Mouse (Mus musculus) neural tube, embryonic 14.5 days (tissue): ENCODE results near the gene Alox5ap. TPM values are rescaled to one million over a fixed set of nuclear protein-coding genes. Genes with fewer than 3 reads are reported as not detected.

Experiments
- ATAC-seq: fragments of 200-750 bp; cut with Nextera tagmentation; 2 replicates; pipeline ENCODE4 v1.8.0; 2017; ENCODE audit warnings: low read depth, mild to moderate bottlenecking, moderate TSS enrichment, moderate library complexity
- H3K27ac ChIP-seq: fragments of 300-500 bp; sonication (generic); 2 replicates; pipeline ENCODE4 v1.5.1; 2014; ENCODE audit warnings: low read depth, mild to moderate bottlenecking, control low read depth, low read length, moderate library complexity, mixed read lengths
- H3K27me3 ChIP-seq: fragments of 300-500 bp; sonication (generic); 2 replicates; pipeline ENCODE4 v1.6.1; 2014; ENCODE audit warnings: low read length; ENCODE audit not compliant: control insufficient read depth, insufficient read depth
- H3K36me3 ChIP-seq: fragments of 300-500 bp; sonication (generic); 2 replicates; pipeline ENCODE4 v1.6.1; 2014; ENCODE audit warnings: low read length, mixed read lengths; ENCODE audit not compliant: control insufficient read depth, insufficient read depth
- H3K4me1 ChIP-seq: fragments of 300-500 bp; sonication (generic); 2 replicates; pipeline ENCODE4 v1.6.1; 2014; ENCODE audit warnings: low read length; ENCODE audit not compliant: control insufficient read depth, insufficient read depth
- H3K4me2 ChIP-seq: fragments of 300-500 bp; sonication (generic); 2 replicates; pipeline ENCODE4 v1.6.1; 2014; ENCODE audit warnings: mild to moderate bottlenecking, low read depth, low read length, control low read depth
- H3K4me3 ChIP-seq: fragments of 300-500 bp; sonication (generic); 2 replicates; pipeline ENCODE4 v1.5.1; 2014; ENCODE audit warnings: low read depth, low read length, control low read depth, mixed read lengths
- H3K9ac ChIP-seq: fragments of 300-500 bp; sonication (generic); replicated peaks from 2 replicates; pipeline ENCODE4 v1.6.1; 2014; ENCODE audit warnings: low read depth, mild to moderate bottlenecking, control low read depth, low read length, mixed read lengths
- H3K9me3 ChIP-seq: fragments of 300-500 bp; sonication (generic); 2 replicates; pipeline ENCODE4 v1.6.1; 2016; ENCODE audit warnings: low read length; ENCODE audit not compliant: control insufficient read depth
- WGBS: fragments of 180-500 bp; shearing (Covaris S2); extraction: QIAGEN DNeasy Blood & Tissue Kit; methylation state at CpG from one replicate; pipeline ENCODE4 v1.1.7; 2014; 5-methylcytosine and 5-hydroxymethylcytosine counted together
- microRNA-seq: library from miRNA; unstranded; fragments of <30 nt; microRNA quantifications from one replicate; pipeline ENCODE4, GENCODE M21; 2016
- polyA plus RNA-seq: library from polyadenylated mRNA; unstranded; fragments of >200 nt; fragmentation: Nextera tagmentation; extraction: Ambion mirVana; gene quantifications from 2 replicates; pipeline ENCODE4 v1.2.1, GENCODE M21; 2014

Gene Alox5ap
- polyA plus RNA-seq, 1 experiment from 2014 or later: 11.0 TPM

DNA sequence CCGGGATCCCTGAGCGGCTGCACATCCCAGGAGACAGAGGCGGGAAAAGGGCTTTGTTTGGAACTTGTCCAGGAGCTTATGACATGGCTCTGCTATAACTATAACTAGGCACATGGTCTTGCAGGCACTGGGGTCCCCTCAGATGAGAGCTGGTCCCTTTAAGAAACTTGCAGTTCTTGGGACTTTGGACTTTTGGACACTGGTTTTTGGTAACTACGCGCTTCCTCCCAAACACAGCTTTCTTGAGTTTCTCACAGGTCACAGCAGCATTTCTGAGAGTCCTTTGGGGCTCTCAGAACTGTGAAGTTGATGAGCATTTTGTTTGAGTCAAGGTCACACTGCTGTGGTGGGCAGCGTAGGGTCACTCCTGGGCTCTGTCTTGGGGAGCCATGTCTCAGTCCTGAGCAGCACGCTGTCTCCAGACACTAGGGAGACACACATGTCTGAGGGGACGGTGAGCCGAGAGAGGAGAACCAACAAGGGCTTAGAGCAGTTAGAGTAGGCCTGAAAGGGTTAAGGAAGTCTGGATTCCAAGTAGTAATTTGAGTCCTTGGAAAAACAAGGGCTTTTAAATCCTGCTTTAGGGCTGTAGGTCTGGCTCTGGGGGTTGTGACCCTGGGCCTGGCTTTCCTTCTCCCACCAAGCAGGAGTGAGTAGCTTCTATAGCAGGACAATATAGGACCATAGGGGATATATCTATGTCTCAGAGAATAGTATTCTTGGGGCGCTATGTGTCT is 67.0 kb downstream of the Alox5ap start:
- no peak for ATAC-seq
- H3K9me3 ChIP-seq: no peaks in the 10 kb centered on the region
- H3K4me2 ChIP-seq: no peak overlapping the region
- no peak overlapping the region for H3K27ac ChIP-seq
- no peak overlapping the region for H3K4me3 ChIP-seq
- H3K4me1 ChIP-seq: peaks cover 8% of the 10 kb centered on the region; the same call in 1 of the 2 replicates
- 59% methylated on average over 10 of the region's 10 CpGs for WGBS
- H3K36me3 ChIP-seq: no peaks in the 10 kb centered on the region
- no peaks in the 10 kb centered on the region for H3K27me3 ChIP-seq
- no peak overlapping the region; the same call in 1 of the 2 replicates for H3K9ac ChIP-seq

GRCm38 (mm10) chr5:149332787-149333186 is 68.2 kb downstream of the Alox5ap start:
- no peak overlapping the region for H3K9ac ChIP-seq
- H3K27ac ChIP-seq: no peak overlapping the region
- H3K9me3 ChIP-seq: no peaks in the 10 kb centered on the region
- peaks cover 8% of the 10 kb centered on the region; the same call in 1 of the 2 replicates for H3K4me1 ChIP-seq
- no peak overlapping the region for H3K4me2 ChIP-seq
- H3K4me3 ChIP-seq: no peak overlapping the region
- no peaks in the 10 kb centered on the region for H3K36me3 ChIP-seq
- no peak for ATAC-seq
- H3K27me3 ChIP-seq: no peaks in the 10 kb centered on the region
- WGBS: 91% methylated on average over 4 of the region's 4 CpGs

- H3K9ac ChIP-seq: no peak overlapping the region
- H3K9me3 ChIP-seq: no peaks in the 10 kb centered on the region
- no peak overlapping the region for H3K4me2 ChIP-seq
- no peak for ATAC-seq
- 89% methylated on average over 8 of the region's 8 CpGs for WGBS
- no peak overlapping the region for H3K4me3 ChIP-seq
- no peaks in the 10 kb centered on the region for H3K27me3 ChIP-seq
- H3K4me1 ChIP-seq: peaks cover 6% of the 10 kb centered on the region; the same call in 1 of the 2 replicates
- no peak overlapping the region for H3K27ac ChIP-seq
- no peaks in the 10 kb centered on the region for H3K36me3 ChIP-seq
These were observed 69.6 kb downstream of the Alox5ap start for GRCm38 (mm10) chr5:149333941-149334698.

DNA sequence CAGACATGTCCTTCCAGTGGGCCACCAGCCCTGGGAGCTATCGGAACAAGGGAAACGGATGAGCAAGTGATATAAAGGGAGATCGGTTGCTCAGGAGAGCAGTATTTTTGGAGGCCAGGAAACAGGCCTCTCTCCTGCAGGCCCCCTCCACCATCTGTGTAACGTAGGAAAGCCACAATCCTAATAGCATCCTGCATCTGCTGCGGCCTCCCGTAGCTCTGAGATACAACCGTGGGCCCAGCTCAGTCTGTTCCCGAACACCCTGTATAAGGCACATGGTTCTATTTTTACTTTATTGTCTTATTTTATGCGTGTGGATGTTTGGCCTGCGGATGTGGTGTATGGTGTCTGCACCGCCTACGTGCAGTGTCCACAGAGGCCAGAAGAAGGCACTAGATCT is 70.4 kb downstream of the Alox5ap start:
- 81% methylated on average over 12 of the region's 12 CpGs for WGBS
- Histone ChIP-seq H3K27me3 (no peaks in the 10 kb centered on the region), H3K27ac (no peak overlapping the region), H3K36me3 (no peaks in the 10 kb centered on the region), H3K9me3 (no peaks in the 10 kb centered on the region), H3K4me3 (no peak overlapping the region), H3K4me1 (peaks cover 5% of the 10 kb centered on the region; the same call in 1 of the 2 replicates), H3K9ac (no peak overlapping the region), H3K4me2 (no peak overlapping the region)
- no peak for ATAC-seq

GRCm38 (mm10) chr5:149335563-149336238 is 71.1 kb downstream of the Alox5ap start:
- 40% methylated on average over 21 of the region's 21 CpGs for WGBS
- H3K9ac ChIP-seq: no peak overlapping the region
- H3K27me3 ChIP-seq: no peaks in the 10 kb centered on the region
- no peak overlapping the region for H3K4me3 ChIP-seq
- H3K36me3 ChIP-seq: no peaks in the 10 kb centered on the region
- H3K4me1 ChIP-seq: peaks cover 5% of the 10 kb centered on the region; the same call in 1 of the 2 replicates
- H3K27ac ChIP-seq: no peak overlapping the region
- H3K9me3 ChIP-seq: no peaks in the 10 kb centered on the region
- no peak overlapping the region for H3K4me2 ChIP-seq
- ATAC-seq: peak; percentile 91

DNA sequence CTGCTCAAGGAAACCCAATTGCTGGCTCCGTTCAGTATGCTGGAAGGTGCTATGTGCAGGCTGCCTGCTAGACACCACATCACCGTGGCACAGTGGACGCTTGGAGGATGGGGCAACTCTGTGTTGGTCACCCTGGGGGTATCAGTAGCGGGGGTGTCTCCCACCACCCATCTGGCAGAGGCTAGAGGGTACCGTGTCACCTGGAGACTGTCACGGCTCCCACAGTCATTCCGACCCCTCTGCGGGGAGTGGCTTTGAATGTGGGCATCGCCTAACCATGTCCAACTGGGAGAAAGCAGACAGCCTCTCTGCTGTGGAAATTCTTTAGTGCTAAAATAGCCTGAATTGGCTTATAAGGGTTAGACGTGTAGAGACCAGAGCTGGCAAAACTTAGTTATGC is 72.6 kb downstream of the Alox5ap start:
- Histone ChIP-seq H3K9me3 (no peaks in the 10 kb centered on the region), H3K4me2 (no peak overlapping the region), H3K36me3 (no peaks in the 10 kb centered on the region), H3K27ac (no peak overlapping the region), H3K4me3 (no peak overlapping the region), H3K27me3 (no peaks in the 10 kb centered on the region), H3K9ac (no peak overlapping the region), H3K4me1 (0 out of 2 replicates have a peak, but pooled peaks cover 3% of the 10 kb centered on the region)
- ATAC-seq: no peak
- 92% methylated on average over 10 of the region's 10 CpGs for WGBS

Small RNAs within 50 kb of the gene (microRNA-seq; reads per million reads assigned to microRNA genes)
- not detected for gene Gm24105

Other genes starting within 250 kb of the Alox5ap start
- 68.5 and 71.3 TPM in 2 replicates for gene Uspl1, start 80.4 kb upstream of the Alox5ap start, polyA plus RNA-seq
- 766 and 814 TPM in 2 replicates for gene Hmgb1, start 80.3 kb upstream of the Alox5ap start, polyA plus RNA-seq
- gene Medag, start 147.0 kb downstream of the Alox5ap start, polyA plus RNA-seq: 1.9 and 2.1 TPM in 2 replicates
- gene Tex26, start 174.9 kb downstream of the Alox5ap start, polyA plus RNA-seq: 0.62 and 1.8 TPM in 2 replicates